Mouse (Mus musculus) intestine, embryonic 15.5 days (tissue): ENCODE measurements around the gene Erich4. TPM values are rescaled to one million over a fixed set of nuclear protein-coding genes. Genes with fewer than 3 reads are reported as not detected.
"Not testable (repeated sequence)": the region's sequence is repeated elsewhere in the genome, so short reads cannot be mapped to it uniquely, and the experiment has no call there.

Source experiments
- ATAC-seq: fragments of 200-750 bp; cut with Nextera tagmentation; 2 replicates; pipeline ENCODE4 v1.8.0; 2017; ENCODE audit warnings: moderate TSS enrichment, moderate library complexity
- H3K27ac ChIP-seq: fragments of 300-500 bp; sonication (generic); 2 replicates; pipeline ENCODE4 v1.5.1; 2015; ENCODE audit warnings: mild to moderate bottlenecking, inconsistent platforms
- H3K27me3 ChIP-seq: fragments of 300-500 bp; sonication (generic); replicated peaks from 2 replicates; pipeline ENCODE4 v1.6.1; 2015; ENCODE audit warnings: inconsistent platforms
- H3K36me3 ChIP-seq: fragments of 300-500 bp; sonication (generic); 2 replicates; pipeline ENCODE4 v1.6.1; 2015; ENCODE audit warnings: inconsistent platforms
- H3K4me1 ChIP-seq: fragments of 300-500 bp; sonication (generic); replicated peaks from 2 replicates; pipeline ENCODE4 v1.6.1; 2015; ENCODE audit warnings: inconsistent platforms
- H3K4me2 ChIP-seq: fragments of 300-500 bp; sonication (generic); replicated peaks from 2 replicates; pipeline ENCODE4 v1.6.1; 2015; ENCODE audit warnings: mild to moderate bottlenecking, inconsistent platforms
- H3K4me3 ChIP-seq: fragments of 300-500 bp; sonication (generic); replicated peaks from 2 replicates; pipeline ENCODE4 v1.5.1; 2015; ENCODE audit warnings: inconsistent platforms
- H3K9ac ChIP-seq: fragments of 300-500 bp; sonication (generic); 2 replicates; pipeline ENCODE4 v1.6.1; 2015; ENCODE audit warnings: inconsistent platforms
- H3K9me3 ChIP-seq: fragments of 300-500 bp; sonication (generic); 2 replicates; pipeline ENCODE4 v1.6.1; 2016; ENCODE audit warnings: inconsistent platforms
- WGBS: fragments of 180-500 bp; shearing (Covaris S2); methylation state at CpG from one replicate; pipeline ENCODE4 v1.1.7; 2015; 5-methylcytosine and 5-hydroxymethylcytosine counted together
- polyA plus RNA-seq: library from polyadenylated mRNA; unstranded; fragments of >200 nt; fragmentation: Nextera tagmentation; extraction: Ambion mirVana; gene quantifications from 2 replicates; pipeline ENCODE4 v1.2.1, GENCODE M21; 2015

Erich4 gene
- polyA plus RNA-seq, 1 experiment from 2014 or later = 13.3 TPM

DNA sequence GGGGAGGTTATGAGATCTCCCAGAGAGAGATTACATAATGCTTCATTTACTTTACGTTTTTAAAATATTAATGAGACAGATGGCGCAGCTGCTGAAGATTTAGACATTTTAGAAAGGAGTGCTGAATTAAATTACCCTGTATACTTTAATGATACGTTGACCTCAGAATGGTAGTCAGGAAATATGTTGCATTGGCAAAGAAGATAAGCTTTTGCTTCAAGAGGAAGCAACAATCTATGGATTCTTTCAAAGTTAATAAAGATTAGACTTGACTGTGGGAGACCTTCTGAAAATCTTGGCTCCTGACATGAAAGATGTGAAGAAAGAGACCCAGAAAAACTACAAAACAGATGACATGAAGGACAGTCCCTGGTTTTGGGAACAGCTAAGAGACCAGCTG, 21.8 kb downstream of the Erich4 start:
- no peak overlapping the region for H3K9ac ChIP-seq
- H3K4me1 ChIP-seq = no peaks in the 10 kb centered on the region
- H3K9me3 ChIP-seq = no peaks in the 10 kb centered on the region
- H3K27ac ChIP-seq = no peak overlapping the region
- H3K4me3 ChIP-seq = no peak overlapping the region
- no peak for ATAC-seq
- H3K4me2 ChIP-seq = no peak overlapping the region
- 73% methylated on average over 3 of the region's 3 CpGs for WGBS
- no peaks in the 10 kb centered on the region for H3K36me3 ChIP-seq
- no peaks in the 10 kb centered on the region for H3K27me3 ChIP-seq

DNA sequence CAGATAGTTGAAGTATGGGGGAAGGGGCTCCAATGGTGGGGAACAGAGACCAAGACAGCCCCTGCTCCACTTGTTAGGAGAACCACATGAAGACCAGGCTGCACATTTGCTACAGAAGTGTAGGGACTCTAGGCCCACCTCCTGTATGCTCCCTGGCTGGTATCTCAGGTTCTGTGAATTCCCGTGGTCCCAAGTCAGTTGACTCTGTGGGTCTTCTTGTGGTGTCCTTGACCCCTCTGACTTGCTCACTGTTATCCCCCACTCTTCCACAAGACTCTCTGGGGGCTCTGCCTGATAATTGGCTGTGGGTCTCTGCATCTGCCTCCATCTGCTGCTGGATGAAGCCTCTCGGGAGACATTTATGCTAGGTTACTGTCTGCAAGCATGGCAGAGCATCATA, 24.5 kb downstream of the Erich4 start:
- no peak overlapping the region for H3K9ac ChIP-seq
- no peak for ATAC-seq
- whole genome bisulfite sequencing = 78% methylated on average over 2 of the region's 2 CpGs

DNA sequence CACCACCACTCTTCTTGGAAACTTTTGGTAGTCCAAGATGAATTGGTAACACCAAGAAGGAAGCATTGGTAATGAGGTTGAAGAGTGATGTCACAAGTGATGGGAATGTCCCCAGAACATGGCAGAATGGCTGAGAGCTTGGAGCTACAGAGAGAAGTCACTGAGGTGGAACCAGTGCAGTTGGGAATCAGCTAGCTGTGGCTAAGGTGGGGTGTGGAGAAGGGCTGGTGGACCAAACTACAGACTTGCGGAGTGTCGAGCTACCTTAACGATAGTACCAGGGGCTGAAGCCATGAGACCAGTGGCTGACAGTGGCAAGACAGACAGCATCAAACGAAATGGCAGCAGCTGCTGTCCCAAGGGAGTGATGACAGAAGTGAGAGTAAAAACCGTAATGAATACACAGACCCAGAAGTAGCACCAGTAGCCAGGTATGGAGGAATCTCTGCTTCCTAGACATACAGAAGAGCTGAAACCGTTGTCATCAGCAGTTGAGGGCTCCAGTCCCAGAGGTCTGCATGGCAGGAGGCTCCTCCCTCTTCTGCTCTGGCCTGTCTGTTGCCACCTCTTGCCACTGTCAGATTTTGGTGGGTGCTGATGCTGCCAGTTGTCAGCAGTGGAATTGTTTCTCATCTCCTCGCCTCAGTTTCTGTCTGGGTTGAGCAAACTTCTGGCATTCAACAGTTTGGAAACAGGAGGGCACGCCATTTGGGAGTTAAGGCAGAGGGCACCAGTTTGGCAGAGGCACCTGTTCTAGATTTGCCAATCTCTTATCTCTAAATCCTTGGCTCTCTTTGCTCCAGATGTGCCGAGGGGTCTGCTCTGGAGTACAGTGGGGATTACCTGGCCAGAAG, 30.1 kb downstream of the Erich4 start:
- H3K4me1 ChIP-seq = no peaks in the 10 kb centered on the region
- H3K27me3 ChIP-seq = no peaks in the 10 kb centered on the region
- H3K9ac ChIP-seq = no peak overlapping the region
- 76% methylated on average over 9 of the region's 9 CpGs for WGBS
- H3K4me3 ChIP-seq = no peak overlapping the region
- H3K27ac ChIP-seq = no peak overlapping the region
- ATAC-seq = no peak
- H3K36me3 ChIP-seq = no peaks in the 10 kb centered on the region
- H3K9me3 ChIP-seq = no peaks in the 10 kb centered on the region
- H3K4me2 ChIP-seq = no peak overlapping the region

More for the DNA sequence above, 24.5 kb downstream of the Erich4 start:
- no peak overlapping the region for H3K4me2 ChIP-seq
- H3K4me3 ChIP-seq = no peak overlapping the region
- H3K27me3 ChIP-seq = no peaks in the 10 kb centered on the region
- no peaks in the 10 kb centered on the region for H3K4me1 ChIP-seq
- H3K36me3 ChIP-seq = no peaks in the 10 kb centered on the region
- no peaks in the 10 kb centered on the region for H3K9me3 ChIP-seq
- H3K27ac ChIP-seq = no peak overlapping the region

DNA sequence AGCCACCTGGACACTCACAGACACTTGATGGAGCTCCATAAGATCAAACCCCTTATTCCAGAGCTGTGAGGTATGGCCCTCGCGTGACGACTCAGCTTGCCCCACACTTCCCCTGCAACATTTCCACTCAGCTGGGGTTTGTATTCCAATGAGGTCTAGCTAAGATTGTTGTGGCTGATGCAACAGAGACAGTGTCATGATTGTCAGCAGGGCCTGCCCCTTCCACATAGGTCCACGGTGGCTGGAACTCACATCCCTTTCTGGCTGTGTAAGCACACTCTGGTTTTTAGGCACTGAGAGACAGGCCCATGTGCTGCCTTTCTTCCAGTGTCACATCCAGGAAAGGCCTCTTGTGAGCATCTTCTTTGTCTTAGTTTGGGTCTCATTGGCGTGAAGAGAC, 31.0 kb downstream of the Erich4 start:
- WGBS = 83% methylated on average over 5 of the region's 5 CpGs
- no peaks in the 10 kb centered on the region for H3K36me3 ChIP-seq

DNA sequence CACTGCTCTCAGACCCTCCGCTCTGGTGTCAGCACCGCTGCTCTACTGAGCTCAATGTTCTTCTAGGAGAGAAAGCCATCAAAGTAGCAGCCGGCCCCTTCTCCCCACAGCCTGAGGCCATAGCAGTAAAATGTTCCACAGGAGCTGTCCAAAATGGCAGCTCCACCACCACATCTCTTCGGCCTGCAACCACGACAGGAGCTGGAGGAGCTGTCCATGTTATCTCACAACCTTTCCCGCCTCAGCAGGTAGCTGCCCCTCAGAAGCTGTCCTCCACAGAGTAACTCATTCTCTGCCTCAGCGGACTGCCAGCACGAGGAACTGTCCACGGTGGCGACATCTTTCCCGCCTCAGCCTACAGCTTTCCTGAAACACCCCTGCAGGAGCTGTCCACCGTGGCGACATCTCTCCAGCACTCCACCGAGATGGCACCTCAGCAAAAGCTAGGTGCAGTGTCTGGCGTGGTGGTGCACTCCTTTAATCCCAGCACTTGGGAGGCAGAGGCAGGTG, 33.3 kb downstream of the Erich4 start:
- Histone ChIP-seq H3K4me2 (no peak overlapping the region), H3K4me3 (no peak overlapping the region), H3K27me3 (no peaks in the 10 kb centered on the region), H3K9me3 (no peaks in the 10 kb centered on the region), H3K4me1 (no peaks in the 10 kb centered on the region), H3K9ac (no peak overlapping the region), H3K27ac (no peak overlapping the region), H3K36me3 (no peaks in the 10 kb centered on the region)
- 87% methylated on average over 15 of the region's 15 CpGs for WGBS
- no peak for ATAC-seq

More for the DNA sequence above, 31.0 kb downstream of the Erich4 start:
- H3K27me3 ChIP-seq = no peaks in the 10 kb centered on the region
- H3K4me1 ChIP-seq = no peaks in the 10 kb centered on the region
- H3K27ac ChIP-seq = no peak overlapping the region
- H3K9ac ChIP-seq = no peak overlapping the region
- no peak overlapping the region for H3K4me2 ChIP-seq
- ATAC-seq = no peak
- no peak overlapping the region for H3K4me3 ChIP-seq
- H3K9me3 ChIP-seq = no peaks in the 10 kb centered on the region

DNA sequence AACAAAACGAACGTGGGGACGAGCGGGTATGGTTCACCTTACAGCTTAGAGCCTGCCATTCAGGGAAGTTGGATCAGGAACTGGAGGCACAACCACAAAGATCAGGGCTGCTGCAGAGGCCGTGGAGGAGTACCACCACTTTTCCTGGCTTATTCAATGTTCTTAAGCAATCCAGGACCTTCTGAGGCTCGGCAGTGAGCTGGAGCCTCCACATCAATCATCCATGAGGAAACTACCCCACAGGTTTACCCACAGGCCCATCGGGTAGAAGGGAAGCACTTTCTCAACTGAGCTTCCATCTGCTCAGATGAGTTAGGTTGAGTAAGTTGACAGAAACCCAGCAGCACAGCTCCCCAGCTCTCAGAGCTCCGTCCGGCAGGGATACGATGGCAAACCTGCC, 36.3 kb downstream of the Erich4 start:
- no peak for ATAC-seq
- H3K36me3 ChIP-seq = no peaks in the 10 kb centered on the region
- 82% methylated on average over 10 of the region's 10 CpGs for WGBS
- H3K4me2 ChIP-seq = no peak overlapping the region
- H3K4me3 ChIP-seq = no peak overlapping the region
- no peaks in the 10 kb centered on the region for H3K9me3 ChIP-seq
- H3K4me1 ChIP-seq = peaks cover 8% of the 10 kb centered on the region
- H3K9ac ChIP-seq = no peak overlapping the region
- H3K27ac ChIP-seq = no peak overlapping the region
- H3K27me3 ChIP-seq = no peaks in the 10 kb centered on the region

DNA sequence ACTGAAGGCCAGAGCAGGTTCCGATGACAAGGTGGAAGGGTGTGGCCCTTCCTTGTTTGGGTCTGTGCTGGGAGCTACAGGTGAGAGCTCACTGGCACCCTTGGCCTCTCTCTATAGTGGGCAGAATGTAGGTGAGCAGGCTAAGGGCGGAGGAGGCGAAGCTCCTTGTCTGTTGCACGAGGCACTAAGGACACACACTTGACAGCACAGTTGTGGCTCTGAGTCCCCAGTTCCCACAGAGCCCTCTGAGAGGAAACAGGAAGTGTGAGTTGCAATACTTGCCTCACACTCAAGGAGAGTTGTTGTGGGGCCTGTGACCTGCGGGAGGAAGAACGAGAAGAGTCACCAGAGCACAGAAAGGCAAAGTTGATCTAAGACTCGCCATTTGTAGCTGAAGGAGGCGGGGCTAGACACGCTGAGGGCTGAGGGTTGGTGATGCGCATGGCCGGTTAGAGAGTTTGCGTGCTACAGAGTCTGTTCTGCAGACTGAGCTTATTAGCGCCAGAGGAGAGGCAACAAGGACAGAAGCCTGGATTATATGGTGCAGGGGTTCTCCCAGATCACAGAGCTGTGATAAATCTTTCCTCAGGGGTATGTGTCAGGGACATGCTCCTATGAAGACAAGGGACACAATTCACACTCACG, 38.8 kb downstream of the Erich4 start:
- not testable (repeated sequence) for H3K4me1 ChIP-seq, H3K9me3 ChIP-seq, H3K27me3 ChIP-seq, H3K27ac ChIP-seq, H3K36me3 ChIP-seq, H3K4me3 ChIP-seq, H3K4me2 ChIP-seq, H3K9ac ChIP-seq
- 60% methylated on average over 14 of the region's 14 CpGs for WGBS
- ATAC-seq = peak; percentile 77

DNA sequence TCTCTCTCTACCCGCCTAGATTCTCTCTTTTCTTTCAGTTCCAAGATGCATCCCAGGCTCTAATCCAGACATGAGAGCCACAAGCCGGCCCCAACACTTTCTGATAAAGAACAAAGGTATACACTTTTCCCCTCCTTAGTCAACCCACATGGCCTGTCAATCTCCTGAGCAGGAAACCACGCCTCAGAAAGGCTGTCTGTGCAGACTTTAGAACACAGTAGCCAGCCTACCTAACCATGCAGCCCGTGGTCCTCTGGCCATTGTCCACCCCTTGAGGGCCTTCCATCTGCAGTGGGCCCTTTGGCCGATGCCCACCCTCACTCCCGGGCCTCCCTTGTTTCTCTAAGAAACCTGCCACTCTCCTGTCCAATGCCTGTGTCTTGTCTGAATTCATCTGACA, 39.4 kb downstream of the Erich4 start:
- H3K9ac ChIP-seq, H3K4me1 ChIP-seq, H3K4me3 ChIP-seq, H3K27me3 ChIP-seq, H3K36me3 ChIP-seq, H3K9me3 ChIP-seq: not testable (repeated sequence)
- peak; percentile 88 for ATAC-seq
- WGBS = 29% methylated on average over 6 of the region's 6 CpGs
- H3K27ac ChIP-seq = 0 out of 2 replicates have a peak overlapping the region, but pooled peaks have one; percentile 40
- peak overlapping the region; percentile 30; the same call in 1 of the 2 replicates for H3K4me2 ChIP-seq

DNA sequence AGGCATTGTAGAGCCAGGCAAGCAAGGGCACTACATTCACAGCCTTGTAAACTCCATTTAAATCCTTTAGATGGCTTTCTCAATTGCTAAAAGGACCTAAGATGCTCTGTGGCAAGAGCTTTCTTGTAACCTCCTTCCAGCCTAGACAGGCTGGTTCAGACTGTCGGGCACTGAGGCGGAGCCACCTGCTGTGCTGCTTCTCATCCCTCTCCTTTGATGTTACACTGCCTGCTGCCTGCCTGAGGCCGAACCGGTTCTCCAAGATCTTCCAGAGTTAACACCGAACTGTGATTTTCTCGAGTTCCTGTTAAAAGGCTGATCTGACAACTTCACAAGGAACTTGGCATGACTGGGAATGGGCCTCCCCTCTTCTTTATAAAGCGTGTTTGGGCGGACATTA, 39.8 kb downstream of the Erich4 start:
- no peak overlapping the region for H3K9ac ChIP-seq
- no peaks in the 10 kb centered on the region for H3K9me3 ChIP-seq
- H3K4me3 ChIP-seq = no peak overlapping the region
- H3K27ac ChIP-seq = 0 out of 2 replicates have a peak overlapping the region, but pooled peaks have one; percentile 40
- 15% methylated on average over 8 of the region's 8 CpGs for WGBS
- peaks cover 8% of the 10 kb centered on the region for H3K4me1 ChIP-seq
- H3K27me3 ChIP-seq = no peaks in the 10 kb centered on the region
- H3K36me3 ChIP-seq = no peaks in the 10 kb centered on the region
- peak; percentile 93 for ATAC-seq
- H3K4me2 ChIP-seq = peak overlapping the region; percentile 30; the same call in 1 of the 2 replicates

DNA sequence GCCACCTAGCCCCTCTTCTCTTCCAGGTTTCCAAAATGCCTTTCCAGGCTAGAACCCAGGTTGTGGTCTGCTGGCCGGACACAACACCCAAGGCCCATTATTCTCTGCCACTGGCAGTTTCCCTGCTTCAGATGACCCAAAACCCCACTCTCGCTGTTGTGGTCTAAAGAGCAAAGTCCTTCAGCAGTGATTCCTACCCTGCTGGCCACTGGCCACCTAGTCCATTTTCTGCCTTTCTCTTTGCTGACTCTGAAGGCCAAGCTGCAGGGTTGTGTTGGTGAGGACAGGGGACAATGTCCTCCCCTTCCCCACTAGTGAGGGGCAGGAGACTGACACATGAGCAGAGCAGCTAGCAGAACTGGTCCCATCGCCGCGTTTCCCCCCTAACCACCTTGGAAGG, 40.6 kb downstream of the Erich4 start:
- Histone ChIP-seq H3K27ac (0 out of 2 replicates have a peak overlapping the region, but pooled peaks have one; percentile 40), H3K4me2 (no peak overlapping the region), H3K36me3 (no peaks in the 10 kb centered on the region), H3K9ac (no peak overlapping the region), H3K4me1 (peaks cover 8% of the 10 kb centered on the region), H3K4me3 (no peak overlapping the region), H3K27me3 (no peaks in the 10 kb centered on the region), H3K9me3 (no peaks in the 10 kb centered on the region)
- peak; percentile 49; the same call in 1 of the 2 replicates for ATAC-seq
- 78% methylated on average over 5 of the region's 5 CpGs for WGBS

DNA sequence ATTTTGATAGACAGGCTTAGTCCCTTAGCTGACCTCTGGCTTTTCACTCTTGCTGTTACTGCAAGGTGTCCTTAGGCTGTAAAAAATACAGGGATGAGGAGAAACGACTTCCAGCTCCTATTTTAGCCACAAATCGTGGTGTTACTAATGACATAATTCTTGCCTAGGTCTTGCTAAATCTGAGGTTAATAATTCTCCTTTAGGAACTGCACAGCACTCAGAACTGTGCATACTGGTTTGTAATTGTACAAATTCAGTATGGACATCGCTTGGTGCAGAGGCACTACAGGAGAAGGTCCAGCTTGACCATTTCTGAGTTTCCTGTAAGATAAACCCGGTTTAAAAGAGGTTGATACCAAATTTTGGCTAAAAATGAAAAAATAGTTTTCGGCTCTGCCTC, 41.9 kb downstream of the Erich4 start:
- H3K36me3 ChIP-seq, H3K4me2 ChIP-seq, H3K27ac ChIP-seq, H3K27me3 ChIP-seq, H3K4me3 ChIP-seq, H3K9me3 ChIP-seq, H3K9ac ChIP-seq, H3K4me1 ChIP-seq, ATAC-seq: not testable (repeated sequence)
- 68% methylated on average over 5 of the region's 5 CpGs for WGBS

DNA sequence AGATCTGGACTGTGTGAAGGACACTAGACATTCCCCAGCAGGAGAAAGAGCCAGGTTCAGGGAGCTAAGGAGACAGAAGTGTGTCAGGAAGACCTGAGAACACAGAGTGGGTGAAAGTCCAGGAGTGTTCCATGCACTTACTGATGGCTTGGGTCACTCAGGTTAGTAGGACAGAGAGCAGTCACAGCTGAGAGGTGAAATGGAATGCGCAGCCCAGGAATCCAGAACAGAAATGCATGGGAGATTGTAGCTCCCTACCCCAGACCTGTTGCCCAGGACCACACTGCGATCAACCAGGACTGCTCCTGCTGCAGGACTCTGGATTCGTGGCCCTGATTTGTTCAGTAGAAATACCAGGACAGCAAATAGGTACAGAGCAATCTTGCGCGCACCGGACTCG, 47.0 kb downstream of the Erich4 start:
- H3K4me1 ChIP-seq = no peaks in the 10 kb centered on the region
- H3K27ac ChIP-seq = no peak overlapping the region
- no peaks in the 10 kb centered on the region for H3K36me3 ChIP-seq
- H3K4me3 ChIP-seq = no peak overlapping the region
- ATAC-seq = no peak
- H3K27me3 ChIP-seq = no peaks in the 10 kb centered on the region
- no peak overlapping the region for H3K9ac ChIP-seq
- no peaks in the 10 kb centered on the region for H3K9me3 ChIP-seq
- no peak overlapping the region for H3K4me2 ChIP-seq
- WGBS = 97% methylated on average over 7 of the region's 7 CpGs
